Mouse (Mus musculus) natural killer cell, adult 2 months (primary cell): ENCODE measurements around the gene L3mbtl1.

ENCODE experiments used
- DNase-seq, 2 experiments: peaks; one replicate each; pipeline ENCODE4 v3.0.0; 2022; ENCODE audit warnings: low spot score in 2 of 2

L3mbtl1 gene

GRCm38 (mm10) chr2:162993881-162994616 is 50.8 kb downstream of the L3mbtl1 start:
- no peak for DNase-seq

- peak; percentile 28 to 46 for DNase-seq
Measured at GRCm38 (mm10) chr2:162998528-162999230, 55.4 kb downstream of the L3mbtl1 start.

GRCm38 (mm10) chr2:162999744-163000143 is 56.5 kb downstream of the L3mbtl1 start:
- DNase-seq, result peak in 1 of 2 experiments; percentile 16

GRCm38 (mm10) chr2:163001071-163001470 is 57.8 kb downstream of the L3mbtl1 start:
- no peak for DNase-seq

GRCm38 (mm10) chr2:163007299-163007698 is 64.0 kb downstream of the L3mbtl1 start:
- no peak for DNase-seq

GRCm38 (mm10) chr2:163016916-163017743 is 73.9 kb downstream of the L3mbtl1 start, which contains the start of gene Ift52:
Ift52 (plus strand) TSS chr2:163017354.
- DNase-seq, result peak; percentile 88 to 89
